In the genomic region with DNA sequence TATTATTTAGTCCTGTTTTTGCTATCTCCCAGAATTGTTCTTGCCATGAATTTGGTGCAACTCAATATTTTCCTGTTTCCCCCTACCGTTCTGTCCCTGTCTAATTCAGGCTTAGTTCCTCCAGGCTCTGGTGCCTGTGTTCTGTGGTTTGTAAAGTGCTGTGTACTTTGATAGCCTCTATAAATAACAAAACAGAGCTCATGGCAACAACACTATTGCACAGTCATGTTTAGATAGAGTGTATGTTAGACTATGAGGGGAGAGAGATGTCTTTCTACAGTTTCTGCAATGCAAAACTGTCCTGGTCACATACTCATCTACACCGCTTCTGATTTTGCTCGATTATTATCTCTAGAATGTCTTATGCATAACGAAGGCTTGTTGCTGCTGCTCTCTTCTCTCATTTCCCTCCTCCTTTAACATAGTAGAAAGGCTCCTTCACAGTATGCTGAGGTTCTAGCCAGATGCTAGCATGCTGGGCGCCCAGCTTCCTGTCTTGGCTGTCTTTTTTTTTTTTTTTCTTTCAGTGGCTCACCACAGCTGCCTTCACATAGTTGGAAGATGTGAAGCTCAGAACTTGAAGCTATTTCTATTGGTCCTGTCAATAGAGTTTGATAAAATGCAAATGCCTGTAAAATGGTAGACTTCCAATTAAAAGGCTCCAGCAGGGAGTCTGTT, we compare ENCODE assay signal across 16 mouse cellular contexts.
A peak's percentile ranks its signal among the peaks of the same experiment; 100 is the strongest.
DNase-seq lines count a peak whose midpoint lies in the region; ATAC-seq and TF ChIP-seq lines count a peak whose summit lies in the region.
"Had no signal": no experiment of that assay in that cellular context is flagged by ENCODE, and none has a peak within 500 bp of the region (broad histone marks: within the 10 kb centered on the region; RNA-seq: fewer than 3 reads in every experiment).

No protein-coding gene starts in this region.

- no peaks in the 10 kb centered on the region for H3K9me3 ChIP-seq in heart, embryonic 10.5 days
- no peaks in the 10 kb centered on the region for H3K9me3 ChIP-seq in lung, postnatal 0 days (ENCODE audit: low read length)
- H3K9me3 ChIP-seq: liver, embryonic 12.5 days had no signal

- H3K4me2 ChIP-seq in lung, postnatal 0 days (replicated peaks; ENCODE audit: low read depth, low read length), result no peak overlapping the region
- H3K4me2 ChIP-seq: liver, embryonic 12.5 days had no signal

- no peak overlapping the region for H3K4me3 ChIP-seq in heart, embryonic 10.5 days
- H3K4me3 ChIP-seq in lung, postnatal 0 days (ENCODE audit: low read depth, low read length), result no peak overlapping the region
- H3K4me3 ChIP-seq: liver, embryonic 12.5 days had no signal

- TF ChIP-seq EP300 in lung, postnatal 0 days (IDR thresholded peaks at IDR 0.05), result no peak

- no peak overlapping the region for H3K9ac ChIP-seq in lung, postnatal 0 days (replicated peaks; ENCODE audit: low read depth)
- H3K9ac ChIP-seq: liver, embryonic 12.5 days had no signal

- peaks cover 6% of the 10 kb centered on the region; the same call in 1 of the 2 replicates for H3K36me3 ChIP-seq in heart, embryonic 10.5 days
- no peaks in the 10 kb centered on the region for H3K36me3 ChIP-seq in lung, postnatal 0 days (ENCODE audit: insufficient read depth, low read length)

- H3K27ac ChIP-seq in heart, embryonic 10.5 days, result no peak overlapping the region
- H3K27ac ChIP-seq in lung, postnatal 0 days (ENCODE audit: low read length), result no peak overlapping the region
- H3K27ac ChIP-seq: liver, embryonic 12.5 days had no signal

- no peak for TF ChIP-seq CTCF in lung, postnatal 0 days (IDR thresholded peaks at IDR 0.05)

- intact Hi-C loops in heart, postnatal 10 days (cut with DNase I), result loop anchor here (5.0 kb wide), 1 partner anchor 244 kb away; a partner anchor contains a TSS

- WGBS in heart, embryonic 10.5 days, result 88% methylated on average over 5 of the region's 5 CpGs
- WGBS in lung, postnatal 0 days, result 84% methylated on average over 5 of the region's 5 CpGs

- H3K4me1 ChIP-seq in heart, embryonic 10.5 days, result no peaks in the 10 kb centered on the region
- no peaks in the 10 kb centered on the region for H3K4me1 ChIP-seq in lung, postnatal 0 days (ENCODE audit: insufficient read depth, low read depth, low read length)

- peak; percentile 16 to 17 for DNase-seq in heart, postnatal 10 days
- DNase-seq in heart, embryonic 10.5 days (ENCODE audit: low spot score), result no peak
- DNase-seq in CD4-positive, CD25-positive, alpha-beta regulatory T cell, adult 2 months (ENCODE audit: low read depth, low spot score), result peak; percentile 52
- DNase-seq in induced T-regulatory cell, adult 2 months (ENCODE audit: low read depth), result peak; percentile 43
- peak; percentile 41 to 55 for DNase-seq in thymus, postnatal 10 days (ENCODE audit: low spot score in 2 of 2)
- no peak for DNase-seq in lung, postnatal 0 days (ENCODE audit: low spot score)
- DNase-seq in right cerebral cortex, postnatal 14 days, result no peak
- DNase-seq in gastrocnemius, postnatal 25 days, result no peak
- DNase-seq: adrenal gland, adult 8-10 months; cerebellum, postnatal 14 days; heart, postnatal 36 days; kidney, adult 8-10 months; layer of hippocampus, adult 9-11 months; lung, postnatal 4 days had no signal

- no peaks in the 10 kb centered on the region for H3K27me3 ChIP-seq in heart, embryonic 10.5 days (ENCODE audit: insufficient read depth, poor library complexity, severe bottlenecking)
- H3K27me3 ChIP-seq in lung, postnatal 0 days (replicated peaks; ENCODE audit: insufficient read depth, low read length), result no peaks in the 10 kb centered on the region
- H3K27me3 ChIP-seq: liver, embryonic 12.5 days; Patski had no signal

- ATAC-seq in lung, postnatal 0 days, result no peak
- ATAC-seq: liver, embryonic 12.5 days; Patski had no signal

Comparison
In these comparisons a context has a peak if more than half of its experiments do, and no peak if none do; other contexts are left out.
1. DNase-seq: peak in heart, postnatal 10 days (2 of 2), CD4-positive, CD25-positive, alpha-beta regulatory T cell, adult 2 months (single experiment), induced T-regulatory cell, adult 2 months (single experiment) and thymus, postnatal 10 days (2 of 2); none in heart, embryonic 10.5 days (single experiment), lung, postnatal 0 days (single experiment), right cerebral cortex, postnatal 14 days (single experiment) and gastrocnemius, postnatal 25 days (single experiment).